Mouse (Mus musculus) heart, adult 2 months (tissue): ENCODE results near the gene Fam24b.

ENCODE experiments used
- CTCF ChIP-seq: fragments of 200-600 bp; IDR thresholded peaks from 2 replicates; pipeline ENCODE4 v1.8.1; 2022; ENCODE audit warnings: antibody characterized with exemption, mild to moderate bottlenecking, moderate library complexity
- EP300 ChIP-seq: fragments of 200-500 bp; IDR thresholded peaks from 2 replicates; pipeline ENCODE4 v1.6.1; 2011; ENCODE audit warnings: low read depth, low read length, control low read depth; ENCODE audit not compliant: insufficient read depth

GRCm38 (mm10) chr7:131327054-131327453 is 2.3 kb downstream of the Fam24b start:
- no peak for TF ChIP-seq EP300
- TF ChIP-seq CTCF = no peak
